Mouse (Mus musculus): Measurements from ENCODE around the gene Myof. TPM values are rescaled to one million over a fixed set of nuclear protein-coding genes. Genes with fewer than 3 reads are reported as not detected.

Gene Myof
- total RNA-seq (2021): 1 to 10 TPM; 5.9 to 6.4 TPM
- long read RNA-seq, experiment 1, partial matches to known transcripts: 0 of 1 reads
- long read RNA-seq, experiment 1, other reads (novel, unspliced or antisense): 1 of 1 reads
- long read RNA-seq, experiment 2: 0 reads

- intact Hi-C loops (cut with DNase I): loop anchor here (2.0 kb wide), 1 partner anchor 89 kb away; no protein-coding TSS in a partner anchor
- no peak for DNase-seq (ENCODE audit: low spot score in 2 of 2)
Measured at GRCm38 (mm10) chr19:38043281-38043981, at the start of gene Myof. Myof (minus strand) TSS chr19:38043577.

- no peak for DNase-seq (ENCODE audit: low spot score in 2 of 2)
- intact Hi-C loops (cut with DNase I): loop anchor here (10.0 kb wide), 1 partner anchor 263 kb away; no protein-coding TSS in a partner anchor
Measured at GRCm38 (mm10) chr19:38091512-38091985, 48.2 kb upstream of the Myof start.

- DNase-seq (ENCODE audit: low spot score in 2 of 2): no peak
- intact Hi-C loops (cut with DNase I): loop anchor here (5.0 kb wide), 1 partner anchor 108 kb away; no protein-coding TSS in a partner anchor
Measured at GRCm38 (mm10) chr19:38089358-38089757, 46.0 kb upstream of the Myof start.

- intact Hi-C loops (cut with DNase I): loop anchor here (5.0 kb wide), 1 partner anchor 110 kb away; no protein-coding TSS in a partner anchor
- peak; percentile 31 to 70 for DNase-seq (ENCODE audit: low spot score in 2 of 2)
Measured at GRCm38 (mm10) chr19:38086948-38087551, 43.7 kb upstream of the Myof start.

- intact Hi-C loops (cut with DNase I): loop anchor here (5.0 kb wide), 1 partner anchor 111 kb away; no protein-coding TSS in a partner anchor
Measured at GRCm38 (mm10) chr19:38085841-38086240, 42.5 kb upstream of the Myof start.

GRCm38 (mm10) chr19:38082931-38083525 is 39.7 kb upstream of the Myof start:
- intact Hi-C loops (cut with DNase I): no loop called here
- no peak for DNase-seq (ENCODE audit: low spot score in 2 of 2)

More at GRCm38 (mm10) chr19:38085841-38086240, 42.5 kb upstream of the Myof start:
- DNase-seq (ENCODE audit: low spot score in 2 of 2): no peak

- DNase-seq (ENCODE audit: low spot score in 2 of 2): no peak
- intact Hi-C loops (cut with DNase I): no loop called here
Measured at GRCm38 (mm10) chr19:38081361-38081760, 38.0 kb upstream of the Myof start.

GRCm38 (mm10) chr19:38077851-38078540 is 34.6 kb upstream of the Myof start:
- no peak for DNase-seq (ENCODE audit: low spot score in 2 of 2)
- intact Hi-C loops (cut with DNase I): no loop called here

GRCm38 (mm10) chr19:38076251-38076650 is 32.9 kb upstream of the Myof start:
- intact Hi-C loops (cut with DNase I): no loop called here
- no peak for DNase-seq (ENCODE audit: low spot score in 2 of 2)

- intact Hi-C loops (cut with DNase I): no loop called here
- no peak for DNase-seq (ENCODE audit: low spot score in 2 of 2)
Measured at GRCm38 (mm10) chr19:38075051-38075450, 31.7 kb upstream of the Myof start.

GRCm38 (mm10) chr19:38073226-38073625 is 29.8 kb upstream of the Myof start:
- DNase-seq (ENCODE audit: low spot score in 2 of 2): no peak
- intact Hi-C loops (cut with DNase I): no loop called here

GRCm38 (mm10) chr19:38064051-38064450 is 20.7 kb upstream of the Myof start:
- intact Hi-C loops (cut with DNase I): no loop called here

GRCm38 (mm10) chr19:38063201-38063600 is 19.8 kb upstream of the Myof start:
- intact Hi-C loops (cut with DNase I): no loop called here
- no peak for DNase-seq (ENCODE audit: low spot score in 2 of 2)

More at GRCm38 (mm10) chr19:38064051-38064450, 20.7 kb upstream of the Myof start:
- DNase-seq (ENCODE audit: low spot score in 2 of 2): no peak

- no peak for DNase-seq (ENCODE audit: low spot score in 2 of 2)
- intact Hi-C loops (cut with DNase I): loop anchor here (10.0 kb wide), 1 partner anchor 138 kb away; no protein-coding TSS in a partner anchor
Measured at GRCm38 (mm10) chr19:38056931-38057330, 13.6 kb upstream of the Myof start.

GRCm38 (mm10) chr19:38056276-38056675 is 12.9 kb upstream of the Myof start:
- DNase-seq (ENCODE audit: low spot score in 2 of 2): no peak
- intact Hi-C loops (cut with DNase I): loop anchor here (10.0 kb wide), 1 partner anchor 139 kb away; no protein-coding TSS in a partner anchor

GRCm38 (mm10) chr19:38055798-38056197 is 12.4 kb upstream of the Myof start:
- no peak for DNase-seq (ENCODE audit: low spot score in 2 of 2)
- intact Hi-C loops (cut with DNase I): loop anchor here (10.0 kb wide), 1 partner anchor 139 kb away; no protein-coding TSS in a partner anchor

- intact Hi-C loops (cut with DNase I): loop anchor here (10.0 kb wide), 1 partner anchor 140 kb away; no protein-coding TSS in a partner anchor
- peak; percentile 94 for DNase-seq (ENCODE audit: low spot score in 2 of 2)
Measured at GRCm38 (mm10) chr19:38054720-38055192, 11.4 kb upstream of the Myof start, which contains the start of gene Cep55. Cep55 (plus strand) TSS chr19:38055011.

- intact Hi-C loops (cut with DNase I): loop anchor here (10.0 kb wide), 1 partner anchor 141 kb away; no protein-coding TSS in a partner anchor
Measured at GRCm38 (mm10) chr19:38054149-38054719, 10.9 kb upstream of the Myof start.

More at GRCm38 (mm10) chr19:38054149-38054719, 10.9 kb upstream of the Myof start:
- DNase-seq (ENCODE audit: low spot score in 2 of 2): peak; percentile 58 to 59

Data from left cerebral cortex, postnatal 14 days (tissue).